Mouse (Mus musculus) small intestine, adult 2 months (tissue): ENCODE data around the gene Gimap3.

Source experiments
- CTCF ChIP-seq: fragments of 200-500 bp; IDR thresholded peaks from 2 replicates; pipeline ENCODE4 v1.5.1; 2012; ENCODE audit warnings: low read depth, mild to moderate bottlenecking, control low read depth, inconsistent platforms, low read length, moderate library complexity, mixed read lengths; ENCODE audit not compliant: insufficient replicate concordance, insufficient read length; ENCODE audit errors: extremely low read depth
- POLR2A ChIP-seq: fragments of 200-500 bp; IDR thresholded peaks from 2 replicates; pipeline ENCODE4 v1.6.1; 2012; ENCODE audit warnings: low read depth, mild to moderate bottlenecking, control low read depth, inconsistent platforms, low read length, moderate library complexity

DNA sequence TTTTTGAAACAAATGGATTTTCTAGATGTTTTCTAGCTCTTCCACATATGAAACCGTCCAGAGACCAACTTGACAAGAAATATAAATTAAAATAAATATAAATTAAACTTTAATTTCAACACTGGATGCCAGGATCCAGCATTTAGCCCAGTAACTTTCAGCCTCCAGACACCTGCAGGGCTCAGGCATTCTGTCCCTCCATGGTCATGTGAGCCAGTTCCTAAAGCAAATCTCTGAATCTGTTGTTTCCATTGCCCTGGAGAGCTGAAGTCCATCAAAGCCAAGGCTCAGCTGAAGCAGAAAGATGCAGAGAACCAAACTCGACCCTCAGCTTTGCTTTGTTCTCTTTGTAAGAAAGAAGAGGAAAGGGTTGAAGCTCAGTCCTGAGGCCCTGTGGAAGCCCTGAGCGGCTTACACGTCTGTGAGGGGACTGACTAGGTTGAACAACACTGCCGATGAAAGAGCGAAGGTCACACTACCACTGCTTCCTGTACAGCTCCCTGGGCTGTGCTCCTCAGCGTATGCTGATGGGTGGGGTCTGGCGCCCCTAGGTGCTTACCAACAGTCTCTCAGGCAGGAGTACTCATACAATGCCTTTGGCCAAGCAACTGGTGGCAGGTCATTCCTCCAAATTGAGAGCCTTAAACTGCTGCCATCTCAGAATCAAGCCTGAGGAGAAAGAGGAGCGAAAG, 2.3 kb downstream of the Gimap3 start:
- no peak for TF ChIP-seq CTCF
- TF ChIP-seq POLR2A = no peak
